Mouse (Mus musculus) C2C12 (cell line): ENCODE results near the gene Clk3. TPM values are rescaled to one million over a fixed set of nuclear protein-coding genes. Genes with fewer than 3 reads are reported as not detected.

Experiments
- H3K27me3 ChIP-seq: one replicate; pipeline ENCODE4 v1.6.1; 2011; ENCODE audit not compliant: control insufficient read depth, insufficient read depth, insufficient read length
- H3K36me3 ChIP-seq: one replicate; pipeline ENCODE4 v1.6.1; 2011; ENCODE audit not compliant: control insufficient read depth, insufficient read depth
- H3K4me3 ChIP-seq: one replicate; pipeline ENCODE4 v1.5.1; 2011; ENCODE audit warnings: mild to moderate bottlenecking, control low read depth; ENCODE audit not compliant: poor library complexity, insufficient read depth, severe bottlenecking
- H3K79me2 ChIP-seq: one replicate; pipeline ENCODE4 v1.6.1; 2011; ENCODE audit not compliant: control insufficient read depth, insufficient read depth
- H3K79me3 ChIP-seq: one replicate; pipeline ENCODE4 v1.6.1; 2011; ENCODE audit warnings: low read depth, control low read depth
- H3ac ChIP-seq: one replicate; pipeline ENCODE3; 2011; ENCODE audit warnings: low read depth; ENCODE audit not compliant: control insufficient read depth, insufficient read length
- CEBPB ChIP-seq: IDR thresholded peaks from one replicate; pipeline ENCODE4 v1.6.1; 2011; ENCODE audit warnings: low read depth, mild to moderate bottlenecking, control low read depth, moderate library complexity
- CTCF ChIP-seq: IDR thresholded peaks from one replicate; pipeline ENCODE4 v1.5.1; 2011; ENCODE audit not compliant: control insufficient read depth, insufficient read depth, insufficient read length
- FOSL1 ChIP-seq: IDR thresholded peaks from one replicate; pipeline ENCODE4 v1.8.0; 2011; ENCODE audit warnings: mild to moderate bottlenecking, low read length; ENCODE audit not compliant: poor library complexity, insufficient read depth, severe bottlenecking
- MAX ChIP-seq: IDR thresholded peaks from one replicate; pipeline ENCODE4 v1.6.1; 2011; ENCODE audit warnings: mild to moderate bottlenecking, control low read depth
- MYOD1 ChIP-seq: IDR thresholded peaks from one replicate; pipeline ENCODE4 v1.6.1; 2011; ENCODE audit warnings: low read depth; ENCODE audit not compliant: control insufficient read depth, insufficient read length
- MYOG ChIP-seq: IDR thresholded peaks from one replicate; pipeline ENCODE4 v1.6.1; 2011; ENCODE audit not compliant: control insufficient read depth, insufficient read length; ENCODE audit errors: extremely low read depth
- USF1 ChIP-seq: IDR thresholded peaks from one replicate; pipeline ENCODE4 v1.6.1; 2011; ENCODE audit warnings: low read depth, mild to moderate bottlenecking, control low read depth, moderate library complexity
- polyA plus RNA-seq: library from polyadenylated mRNA; unstranded; fragments of >200 nt; fragmentation: generic; extraction: Trizol; gene quantifications from one replicate; pipeline ENCODE4 v1.2.1, GENCODE M21; 2012; ENCODE audit warnings: missing spikeins

The Clk3 gene
- polyA plus RNA-seq, 1 experiment = 50.9 TPM

DNA sequence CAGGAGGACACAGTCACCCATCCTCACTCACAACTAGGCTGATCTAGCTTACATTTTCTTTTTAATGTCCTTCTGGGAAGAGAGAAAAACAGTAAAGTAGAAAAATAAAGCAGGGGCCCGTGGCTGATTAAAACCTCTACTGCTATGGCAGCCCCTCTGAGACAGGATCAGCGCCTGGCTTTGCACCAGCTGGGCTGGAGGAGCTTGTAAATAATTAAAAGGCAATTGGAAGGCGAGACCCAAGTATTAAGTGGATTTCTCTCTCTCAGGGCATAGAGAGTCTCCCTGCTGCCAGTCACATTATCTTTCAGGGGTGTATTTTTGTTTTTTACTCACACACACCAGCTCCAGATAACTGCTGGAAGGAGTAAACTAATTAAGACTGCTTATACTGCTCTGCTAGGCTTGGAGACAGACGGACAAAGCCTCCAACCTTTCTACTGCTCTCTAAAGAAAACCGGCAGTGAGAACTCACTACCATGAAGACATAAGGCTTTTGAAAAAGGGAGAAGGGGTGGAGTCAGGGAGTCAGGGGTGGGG lies 43.2 kb upstream of the Clk3 start:
- no peak overlapping the region for H3K4me3 ChIP-seq
- no peaks in the 10 kb centered on the region for H3K79me3 ChIP-seq
- TF ChIP-seq MYOG (no peak), MYOD1 (no peak), CEBPB (no peak)

DNA sequence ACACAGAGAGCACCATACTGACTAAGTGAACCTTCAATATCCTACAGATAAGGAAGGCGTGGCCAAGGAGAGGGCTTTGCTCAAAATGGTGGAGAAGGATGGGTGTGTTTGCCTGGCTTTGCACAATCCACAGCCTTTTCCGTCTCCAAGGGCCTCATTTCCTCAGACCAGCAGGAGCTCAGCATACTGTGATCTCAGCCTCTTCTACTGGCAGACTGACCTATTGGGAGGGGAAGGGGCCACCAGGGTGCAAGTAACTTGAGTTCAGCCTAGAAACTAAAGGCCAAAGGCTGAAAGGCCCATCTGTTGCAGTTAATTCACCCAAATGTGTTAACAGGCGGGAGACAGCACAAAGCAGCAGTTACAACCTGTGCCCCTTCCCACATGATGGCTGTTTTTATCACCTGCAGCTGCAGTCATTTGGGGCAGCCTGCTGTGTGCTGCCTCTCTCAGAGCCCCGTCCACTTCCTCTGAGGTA lies 41.6 kb upstream of the Clk3 start:
- Histone ChIP-seq H3ac (no peak overlapping the region), H3K4me3 (no peak overlapping the region), H3K36me3 (no peaks in the 10 kb centered on the region), H3K79me2 (no peaks in the 10 kb centered on the region), H3K27me3 (no peaks in the 10 kb centered on the region), H3K79me3 (no peaks in the 10 kb centered on the region)
- TF ChIP-seq USF1 (no peak), CEBPB (no peak), FOSL1 (no peak)

More for the DNA sequence above, 43.2 kb upstream of the Clk3 start:
- H3K36me3 ChIP-seq = no peaks in the 10 kb centered on the region
- no peaks in the 10 kb centered on the region for H3K27me3 ChIP-seq
- no peaks in the 10 kb centered on the region for H3K79me2 ChIP-seq
- H3ac ChIP-seq = no peak overlapping the region

DNA sequence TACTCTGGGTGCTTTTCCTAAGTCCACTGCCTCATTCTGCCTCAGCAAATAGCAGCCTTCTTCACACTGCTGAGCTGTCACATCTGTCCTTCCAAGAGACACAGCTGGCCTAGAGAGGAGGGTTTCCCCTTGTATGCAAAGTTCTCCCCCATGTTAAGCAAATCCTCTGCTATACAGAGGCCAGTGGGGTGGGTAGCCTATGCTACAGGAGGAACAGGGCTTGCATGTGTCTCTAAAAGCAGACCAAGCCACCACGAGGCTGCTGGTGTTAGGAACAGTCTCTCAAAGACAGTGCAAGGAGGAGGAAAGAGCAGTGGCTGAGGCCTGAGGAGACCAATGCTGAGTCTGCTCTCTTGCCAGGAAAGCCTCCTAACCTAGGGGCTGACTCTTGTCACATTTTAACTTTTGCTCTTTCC lies 40.4 kb upstream of the Clk3 start:
- no peak overlapping the region for H3ac ChIP-seq
- H3K4me3 ChIP-seq = no peak overlapping the region
- H3K79me2 ChIP-seq = no peaks in the 10 kb centered on the region
- TF ChIP-seq MAX (no peak), CEBPB (no peak), FOSL1 (no peak), USF1 (no peak), CTCF (no peak), MYOD1 (no peak), MYOG (no peak)
- H3K27me3 ChIP-seq = no peaks in the 10 kb centered on the region
- no peaks in the 10 kb centered on the region for H3K36me3 ChIP-seq
- no peaks in the 10 kb centered on the region for H3K79me3 ChIP-seq

DNA sequence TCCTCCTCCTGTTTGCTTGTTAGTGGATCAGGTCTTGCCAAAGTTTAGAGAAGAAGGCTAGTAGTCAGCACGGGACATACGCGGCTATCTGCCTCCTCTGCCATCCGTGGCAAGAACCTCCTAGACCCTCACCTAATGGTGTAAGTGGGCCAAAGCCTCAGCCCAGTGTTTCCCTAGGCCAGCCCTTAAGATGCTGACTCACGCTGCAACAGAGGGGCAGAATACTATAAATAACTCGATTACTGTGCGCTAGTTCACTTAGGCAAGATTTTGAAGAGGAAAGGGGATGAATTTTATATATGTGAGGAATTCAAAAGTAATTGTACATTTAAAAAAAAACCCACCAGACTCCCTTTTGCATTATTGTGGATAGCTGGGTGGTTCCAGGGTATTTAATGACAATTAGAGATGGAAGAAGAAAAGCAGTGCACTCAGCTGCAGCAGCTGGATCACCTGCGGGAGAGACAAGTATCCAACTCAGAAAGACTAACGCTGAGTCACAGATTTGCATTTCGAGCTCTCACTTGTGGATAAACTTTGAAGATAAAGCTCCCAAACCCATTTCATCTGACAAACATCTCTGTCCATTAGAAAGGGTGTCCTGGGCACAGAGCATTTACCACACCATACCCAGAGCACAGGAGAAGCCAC lies 39.6 kb upstream of the Clk3 start:
- TF ChIP-seq USF1 (no peak), MYOG (no peak), MAX (no peak), MYOD1 (no peak), CTCF (no peak), CEBPB (no peak), FOSL1 (no peak)
- Histone ChIP-seq H3K4me3 (no peak overlapping the region), H3K36me3 (no peaks in the 10 kb centered on the region), H3K79me3 (no peaks in the 10 kb centered on the region), H3K27me3 (no peaks in the 10 kb centered on the region), H3ac (no peak overlapping the region), H3K79me2 (no peaks in the 10 kb centered on the region)

DNA sequence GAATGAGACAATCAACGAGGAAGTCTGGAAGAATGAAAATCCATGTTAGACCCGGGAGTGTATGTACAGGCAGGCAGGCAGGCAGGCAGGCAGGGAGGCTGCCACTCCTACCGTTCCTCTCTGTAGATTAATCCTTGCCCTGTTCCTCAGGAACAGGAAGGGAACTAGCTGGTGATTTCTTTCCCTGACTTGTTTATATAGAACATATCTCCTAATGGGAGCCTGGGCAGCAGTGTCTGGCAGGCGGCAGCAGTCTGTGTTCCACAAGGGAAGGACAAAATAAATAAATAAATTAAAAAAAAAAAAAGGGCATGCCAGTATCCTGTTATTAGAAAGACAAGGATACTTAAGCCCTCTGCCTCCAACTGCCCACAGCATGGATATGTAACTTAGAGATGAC lies 38.2 kb upstream of the Clk3 start:
- Histone ChIP-seq H3K36me3 (no peaks in the 10 kb centered on the region), H3K4me3 (no peak overlapping the region), H3K79me3 (no peaks in the 10 kb centered on the region), H3ac (no peak overlapping the region), H3K27me3 (no peaks in the 10 kb centered on the region), H3K79me2 (no peaks in the 10 kb centered on the region)
- TF ChIP-seq MYOD1 (no peak), CTCF (no peak), USF1 (no peak), MYOG (no peak), FOSL1 (no peak), MAX (no peak), CEBPB (no peak)

DNA sequence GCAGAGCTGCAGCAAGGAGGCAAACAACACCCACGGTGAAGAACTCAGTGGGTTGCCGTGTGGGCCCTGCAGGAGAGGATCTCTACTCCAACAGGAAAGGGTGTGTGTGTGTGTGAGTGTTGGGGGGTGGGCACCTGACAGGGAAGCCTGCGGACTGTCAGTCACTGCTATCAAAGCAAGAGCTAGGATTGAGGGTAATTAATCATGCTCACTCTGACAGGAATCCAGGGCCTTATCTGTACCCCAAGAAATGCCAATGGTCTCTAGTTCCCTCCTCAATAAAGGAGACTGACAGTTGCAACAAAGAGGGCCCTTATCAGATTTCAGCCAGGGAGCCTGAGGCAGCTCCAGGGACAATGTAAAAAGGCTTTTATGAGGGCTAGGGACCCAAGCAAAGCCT lies 37.4 kb upstream of the Clk3 start:
- no peaks in the 10 kb centered on the region for H3K36me3 ChIP-seq
- H3K4me3 ChIP-seq = no peak overlapping the region
- no peaks in the 10 kb centered on the region for H3K27me3 ChIP-seq
- H3ac ChIP-seq = no peak overlapping the region
- TF ChIP-seq FOSL1 (no peak), MYOG (no peak), CEBPB (no peak), CTCF (no peak), MAX (no peak), USF1 (no peak), MYOD1 (no peak)
- no peaks in the 10 kb centered on the region for H3K79me3 ChIP-seq
- H3K79me2 ChIP-seq = no peaks in the 10 kb centered on the region
